In genomic region chr3:51294251-51294650, GRCm38 (mm10) we compare ENCODE assay signal across 26 mouse cellular contexts. TPM values are rescaled to one million over a fixed set of nuclear protein-coding genes. Genes with fewer than 3 reads are reported as not detected.
DNase-seq lines count a peak whose midpoint lies in the region; ATAC-seq lines count a peak whose summit lies in the region.
"Had no signal": no experiment of that assay in that cellular context is flagged by ENCODE, and none has a peak within 500 bp of the region (broad histone marks: within the 10 kb centered on the region; RNA-seq: fewer than 3 reads in every experiment).

No protein-coding gene starts in this region.

- no peak overlapping the region for H3K27ac ChIP-seq in liver, embryonic 11.5 days (ENCODE audit: low read depth, low read length)
- H3K27ac ChIP-seq: forebrain, embryonic 10.5 days; forebrain, embryonic 13.5 days; heart, adult 2 months; heart, embryonic 10.5 days; heart, embryonic 13.5 days; hindbrain, embryonic 14.5 days; hindbrain, postnatal 0 days had no signal

- ATAC-seq in liver, embryonic 11.5 days (replicated peaks; ENCODE audit: low FRiP score) = no peak
- ATAC-seq: forebrain, embryonic 13.5 days; forebrain, embryonic 16.5 days; hindbrain, postnatal 0 days; inflammation-experienced regulatory T-cells, adult 6 months had no signal

- H3K4me1 ChIP-seq in liver, embryonic 11.5 days (replicated peaks; ENCODE audit: control insufficient read depth, insufficient read depth, low read length) = no peaks in the 10 kb centered on the region
- H3K4me1 ChIP-seq: heart, embryonic 10.5 days had no signal

- peak; percentile 21 for DNase-seq in liver, embryonic 11.5 days (ENCODE audit: low spot score)
- DNase-seq in liver (no peak), 416B (ENCODE audit: low read depth) (peak; percentile 28), R1 (ENCODE audit: low read depth, low spot score) (peak; percentile 69)
- no peak for DNase-seq in cerebellum, adult 8-10 months
- no peak for DNase-seq in adrenal gland, postnatal 14 days
- DNase-seq: adrenal gland, adult 2 months; adrenal gland, postnatal 25 days; B cell, adult 2 months; cerebellum, adult 11-12 months; cerebellum, adult 9-10 months; cerebellum, postnatal 14 days; gastrocnemius, postnatal 10 days; gastrocnemius, postnatal 36 days; heart, adult 2 months; heart, postnatal 14 days; heart, postnatal 4 days had no signal

- H3K27me3 ChIP-seq in liver, embryonic 11.5 days (replicated peaks; ENCODE audit: control insufficient read depth, insufficient read depth, low read length) = no peaks in the 10 kb centered on the region
- H3K27me3 ChIP-seq: CH12.LX; forebrain, embryonic 13.5 days; heart, embryonic 13.5 days had no signal

- no peak overlapping the region for H3K4me3 ChIP-seq in liver, embryonic 11.5 days (ENCODE audit: low read depth, low read length)
- H3K4me3 ChIP-seq: forebrain, embryonic 10.5 days; forebrain, embryonic 13.5 days; heart, adult 2 months; heart, embryonic 10.5 days; heart, embryonic 13.5 days had no signal

- H3K4me2 ChIP-seq in liver, embryonic 11.5 days = no peak overlapping the region
- H3K4me2 ChIP-seq: forebrain, embryonic 13.5 days; heart, embryonic 13.5 days; hindbrain, embryonic 14.5 days had no signal

- H3K9ac ChIP-seq in liver, embryonic 11.5 days (ENCODE audit: low read depth, low read length) = no peak overlapping the region
- H3K9ac ChIP-seq: forebrain, embryonic 13.5 days; heart, embryonic 13.5 days; hindbrain, embryonic 14.5 days had no signal

- H3K9me3 ChIP-seq in liver, embryonic 11.5 days (ENCODE audit: control insufficient read depth, low read length) = no peaks in the 10 kb centered on the region
- H3K9me3 ChIP-seq: forebrain, embryonic 10.5 days; forebrain, embryonic 13.5 days; heart, embryonic 10.5 days; heart, embryonic 13.5 days had no signal

- peaks cover 8% of the 10 kb centered on the region; the same call in 1 of the 2 replicates for H3K36me3 ChIP-seq in liver, embryonic 11.5 days (ENCODE audit: control insufficient read depth, insufficient read depth, low read length)

- 73% methylated on average over 2 of the region's 2 CpGs for WGBS in liver, embryonic 11.5 days

RNA-seq across cellular contexts. Expression of gene Elf2, which starts 46.2 kb away (rescaled TPM):
- polyA plus RNA-seq in liver, embryonic 11.5 days (2014; fragmentation: Nextera tagmentation; extraction: Ambion mirVana) = 36.5 and 37.9 TPM in 2 replicates
- total RNA-seq in adrenal gland, postnatal 14 days (2021) = 87.8 and 88.4 TPM in 2 replicates

Comparison
In these comparisons a context has a peak if more than half of its experiments do, and no peak if none do; other contexts are left out.
1. DNase-seq: peak in liver, embryonic 11.5 days (single experiment), 416B (single experiment) and R1 (single experiment); none in liver (single experiment), cerebellum, adult 8-10 months (single experiment) and adrenal gland, postnatal 14 days (single experiment).